ENCODE assay signal across 21 mouse cellular contexts in the genomic region with DNA sequence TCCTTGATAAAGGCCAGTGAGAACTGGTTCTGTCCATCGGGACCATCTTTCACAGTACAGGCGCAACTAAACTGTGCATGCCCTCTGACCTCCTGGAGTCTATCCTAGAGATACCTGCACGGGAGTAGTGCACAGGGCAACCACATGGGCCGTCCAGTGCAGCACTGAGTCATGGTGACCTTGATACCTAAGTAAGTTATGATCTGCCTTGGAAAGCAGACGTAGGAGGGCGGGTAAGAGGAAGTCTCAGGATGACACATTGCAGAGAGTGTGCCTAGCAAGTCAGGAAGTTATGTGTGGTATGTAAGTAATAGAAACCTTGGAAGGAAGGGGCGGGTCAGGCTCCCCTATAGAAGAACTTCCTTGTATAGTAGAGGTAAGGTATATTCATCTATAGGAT. TPM values are rescaled to one million over a fixed set of nuclear protein-coding genes. Genes with fewer than 3 reads are reported as not detected.
DNase-seq lines count a peak whose midpoint lies in the region; ATAC-seq and TF ChIP-seq lines count a peak whose summit lies in the region.
"Had no signal": no experiment of that assay in that cellular context is flagged by ENCODE, and none has a peak within 500 bp of the region (broad histone marks: within the 10 kb centered on the region; RNA-seq: fewer than 3 reads in every experiment).

No protein-coding gene starts in this region.

- H3K27me3 ChIP-seq in MEL (ENCODE audit: control insufficient read depth in 1 of 2, insufficient read depth in 2 of 2, low read length in 2 of 2) = no peaks in the 10 kb centered on the region; a peak in 3 of 4 replicates
- no peaks in the 10 kb centered on the region for H3K27me3 ChIP-seq in stomach, embryonic 15.5 days (replicated peaks)
- H3K27me3 ChIP-seq in thymus, adult 2 months (ENCODE audit: control insufficient read depth, insufficient read depth, low read length) = no peaks in the 10 kb centered on the region
- H3K27me3 ChIP-seq: embryonic facial prominence, embryonic 15.5 days; forebrain, embryonic 12.5 days; lung, embryonic 15.5 days; neural tube, embryonic 15.5 days had no signal

- H3K4me1 ChIP-seq in MEL (ENCODE audit: control insufficient read depth in 1 of 2, insufficient read depth in 2 of 2, low read length in 2 of 2) = peaks cover 0 to 4% of the 10 kb centered on the region in 2 experiments; a peak in 1 of 4 replicates
- H3K4me1 ChIP-seq in stomach, embryonic 15.5 days = 0 out of 2 replicates have a peak, but pooled peaks cover 7% of the 10 kb centered on the region
- no peaks in the 10 kb centered on the region for H3K4me1 ChIP-seq in thymus, adult 2 months (replicated peaks; ENCODE audit: control insufficient read depth, insufficient read depth, low read length)
- H3K4me1 ChIP-seq: neural tube, embryonic 15.5 days had no signal

- H3K9ac ChIP-seq in MEL (ENCODE audit: control insufficient read depth, low read depth, low read length, poor library complexity, severe bottlenecking) = no peak overlapping the region
- no peak overlapping the region for H3K9ac ChIP-seq in stomach, embryonic 15.5 days
- H3K9ac ChIP-seq: embryonic facial prominence, embryonic 15.5 days; forebrain, embryonic 12.5 days; lung, embryonic 15.5 days; neural tube, embryonic 15.5 days had no signal

- no peak for TF ChIP-seq POLR2A in MEL (IDR thresholded peaks at IDR 0.05; ENCODE audit: control insufficient read depth in 1 of 2, insufficient read depth in 1 of 2, low read depth in 1 of 2, low read length in 2 of 2, poor library complexity in 1 of 2)
- TF ChIP-seq POLR2A in thymus, adult 2 months (IDR thresholded peaks at IDR 0.05; ENCODE audit: control insufficient read depth, extremely low read depth, insufficient read depth, low read length, poor library complexity) = no peak

- no peak overlapping the region for H3K4me2 ChIP-seq in stomach, embryonic 15.5 days
- H3K4me2 ChIP-seq: embryonic facial prominence, embryonic 15.5 days; forebrain, embryonic 12.5 days; liver, embryonic 11.5 days; lung, embryonic 15.5 days; midbrain, embryonic 11.5 days; neural tube, embryonic 15.5 days had no signal

- ATAC-seq in granulocyte monocyte progenitor cell, adult 5-6 weeks (replicated peaks; ENCODE audit: poor library complexity, severe bottlenecking) = peak; percentile 84
- ATAC-seq in stomach, embryonic 15.5 days (ENCODE audit: insufficient read depth, low FRiP score, low read depth) = peak; percentile 51; the same call in 1 of the 2 replicates

- no peak overlapping the region for H3K27ac ChIP-seq in MEL (ENCODE audit: control insufficient read depth, low read depth, low read length)
- 0 out of 2 replicates have a peak overlapping the region, but pooled peaks have one; percentile 21 for H3K27ac ChIP-seq in stomach, embryonic 15.5 days
- no peak overlapping the region for H3K27ac ChIP-seq in thymus, adult 2 months (ENCODE audit: control insufficient read depth, insufficient read depth, low read length)
- H3K27ac ChIP-seq: embryonic facial prominence, embryonic 15.5 days; forebrain, embryonic 12.5 days; hindbrain, embryonic 10.5 days; lung, embryonic 15.5 days; neural tube, embryonic 15.5 days had no signal

- DNase-seq in adrenal gland, adult 2 months = peak; percentile 70
- DNase-seq in adrenal gland, postnatal 25 days = no peak
- DNase-seq in MEL (ENCODE audit: low read depth, low spot score) = peak; percentile 55
- DNase-seq in spleen, adult 18-20 months = no peak
- no peak for DNase-seq in thymus, adult 2 months
- DNase-seq in layer of hippocampus, adult 18-20 months (ENCODE audit: low spot score in 2 of 2) = no peak
- DNase-seq: B cell, adult 2 months; cerebellum, adult 8-10 months; heart, adult 11 months; kidney, adult 11 months; kidney, postnatal 4 days; right cerebral cortex, adult 18-20 months had no signal

- no peak for TF ChIP-seq CTCF in MEL (IDR thresholded peaks at IDR 0.05 in 2 of 3, conservative IDR thresholded peaks at IDR 0.05 in 1 of 3; ENCODE audit: control insufficient read depth in 1 of 3, insufficient read depth in 1 of 3, low read depth in 2 of 3, low read length in 3 of 3, poor library complexity in 1 of 3, severe bottlenecking in 1 of 3)
- TF ChIP-seq CTCF in thymus, adult 2 months (IDR thresholded peaks at IDR 0.05; ENCODE audit: borderline replicate concordance, control insufficient read depth, extremely low read depth, insufficient read depth, low read length, poor library complexity) = no peak

- H3K36me3 ChIP-seq in MEL (ENCODE audit: control insufficient read depth in 1 of 2, insufficient read depth in 2 of 2, low read length in 2 of 2) = no peaks in the 10 kb centered on the region
- H3K36me3 ChIP-seq in stomach, embryonic 15.5 days = no peaks in the 10 kb centered on the region
- H3K36me3 ChIP-seq in thymus, adult 2 months (ENCODE audit: control insufficient read depth, insufficient read depth, low read length) = no peaks in the 10 kb centered on the region
- H3K36me3 ChIP-seq: embryonic facial prominence, embryonic 15.5 days; forebrain, embryonic 12.5 days; hindbrain, embryonic 10.5 days; lung, embryonic 15.5 days; neural tube, embryonic 15.5 days had no signal

- TF ChIP-seq RAD21 in MEL (IDR thresholded peaks at IDR 0.05; ENCODE audit: low read depth, low read length) = no peak

- no peak for TF ChIP-seq EP300 in MEL (IDR thresholded peaks at IDR 0.05; ENCODE audit: low read depth in 1 of 2, low read length in 2 of 2)

- WGBS in stomach, embryonic 15.5 days = 60% methylated on average over 7 of the region's 7 CpGs
- 56% methylated on average over 7 of the region's 7 CpGs for WGBS in thymus, adult 2 months

- no peaks in the 10 kb centered on the region for H3K79me2 ChIP-seq in MEL (ENCODE audit: control insufficient read depth, insufficient read depth, low read length, poor library complexity)

- H3K4me3 ChIP-seq in MEL (ENCODE audit: control insufficient read depth in 1 of 2, insufficient read depth in 1 of 2, low read depth in 2 of 2, low read length in 2 of 2) = no peak overlapping the region
- no peak overlapping the region for H3K4me3 ChIP-seq in stomach, embryonic 15.5 days (replicated peaks)
- H3K4me3 ChIP-seq in thymus, adult 2 months (ENCODE audit: control insufficient read depth, insufficient read depth, low read length) = no peak overlapping the region
- H3K4me3 ChIP-seq: embryonic facial prominence, embryonic 15.5 days; forebrain, embryonic 12.5 days; hindbrain, embryonic 10.5 days; lung, embryonic 15.5 days; neural tube, embryonic 15.5 days had no signal

- no peaks in the 10 kb centered on the region for H3K9me3 ChIP-seq in MEL (replicated peaks; ENCODE audit: insufficient read depth, low read length)
- H3K9me3 ChIP-seq in stomach, embryonic 15.5 days = no peaks in the 10 kb centered on the region
- H3K9me3 ChIP-seq: embryonic facial prominence, embryonic 15.5 days; forebrain, embryonic 12.5 days; hindbrain, embryonic 10.5 days; lung, embryonic 15.5 days; neural tube, embryonic 15.5 days had no signal

TF ChIP-seq in MEL, 35 proteins besides CTCF, POLR2A, EP300 and RAD21 (continues in another document):
- TF ChIP-seq ZKSCAN1 (IDR thresholded peaks at IDR 0.05; ENCODE audit: low read depth, low read length) = no peak
- no peak for TF ChIP-seq SMC3 (IDR thresholded peaks at IDR 0.05; ENCODE audit: low read depth, low read length)
- no peak for TF ChIP-seq MAX (IDR thresholded peaks at IDR 0.05; ENCODE audit: low read length)
- no peak for TF ChIP-seq GABPA (IDR thresholded peaks at IDR 0.05; ENCODE audit: low read depth, low read length)
- no peak for TF ChIP-seq MYC (IDR thresholded peaks at IDR 0.05; ENCODE audit: low read depth, low read length)
- TF ChIP-seq NRF1 (IDR thresholded peaks at IDR 0.05; ENCODE audit: insufficient read depth, low read depth, low read length, poor library complexity, severe bottlenecking) = no peak
- TF ChIP-seq MAFK (IDR thresholded peaks at IDR 0.05; ENCODE audit: borderline replicate concordance, low read depth, low read length) = no peak
- no peak for TF ChIP-seq CHD1 (IDR thresholded peaks at IDR 0.05; ENCODE audit: low read depth, low read length)
- TF ChIP-seq MYB (IDR thresholded peaks at IDR 0.05; ENCODE audit: low read depth, low read length) = no peak
- TF ChIP-seq ETS1 (IDR thresholded peaks at IDR 0.05; ENCODE audit: low read depth, low read length) = no peak
- no peak for TF ChIP-seq GATA1 (IDR thresholded peaks at IDR 0.05; ENCODE audit: low read depth, low read length)
- TF ChIP-seq NELFE (IDR thresholded peaks at IDR 0.05; ENCODE audit: low read depth, low read length) = no peak
- no peak for TF ChIP-seq POLR2AphosphoS5 (IDR thresholded peaks at IDR 0.05; ENCODE audit: borderline replicate concordance, low read depth, low read length)
- TF ChIP-seq JUND (IDR thresholded peaks at IDR 0.05; ENCODE audit: low read depth, low read length) = no peak
- TF ChIP-seq CHD2 (IDR thresholded peaks at IDR 0.05; ENCODE audit: low read length) = no peak

RNA-seq across cellular contexts. Expression of gene Pard6b, which starts 15.3 kb away (rescaled TPM):
- 1 to 10 TPM in 1 of 2 experiments, under 1 TPM in 1; 0.92 to 1.9 TPM for total RNA-seq in adrenal gland, adult 2 months (2021)
- 1.3 and 2.1 TPM in 2 replicates for polyA plus RNA-seq in adrenal gland, adult 2 months (2012; rRNA removed)
- 1.6 and 2.3 TPM in 2 replicates for total RNA-seq in adrenal gland, postnatal 25 days (2021)
- 3.8 and 3.9 TPM in 2 replicates for total RNA-seq in MEL (2012; rRNA removed)
- polyA plus RNA-seq in MEL (2012; ENCODE audit: insufficient read depth in 1 of 2, insufficient read length in 2 of 2, low read depth in 1 of 2, low replicate concordance in 2 of 2, missing spikeins in 1 of 2) = 1 to 10 TPM in 1 of 2 experiments, not detected in 1; 7.6 TPM
- 0.58 TPM in 1 of 2 replicates, not detected in the other for total RNA-seq in granulocyte monocyte progenitor cell, adult 5-6 weeks (2014; fragmentation: Nextera tagmentation)
- total RNA-seq in granulocyte monocyte progenitor cell, adult 5-6 weeks (2017) = 0.04 and 0.21 TPM in 2 replicates
- polyA plus RNA-seq in stomach, embryonic 15.5 days (2015; fragmentation: Nextera tagmentation; extraction: Ambion mirVana) = 12.7 and 14.9 TPM in 2 replicates
- 3.4 and 4.2 TPM in 2 replicates for polyA plus RNA-seq in thymus, adult 2 months (2012; rRNA removed)
- total RNA-seq in layer of hippocampus, adult 18-20 months (2021) = 1 to 10 TPM; 4.0 to 5.0 TPM

RNA-seq across cellular contexts. Expression of gene Ripor3, which starts 55.1 kb away (rescaled TPM):
- total RNA-seq in adrenal gland, adult 2 months (2021) = 1 to 10 TPM; 1.7 to 3.0 TPM
- polyA plus RNA-seq in adrenal gland, adult 2 months (2012; rRNA removed) = 3.5 and 4.0 TPM in 2 replicates
- total RNA-seq in adrenal gland, postnatal 25 days (2021) = 2.1 and 2.8 TPM in 2 replicates
- not detected in 2 replicates for total RNA-seq in MEL (2012; rRNA removed)
- not detected for polyA plus RNA-seq in MEL (2012; ENCODE audit: insufficient read depth in 1 of 2, insufficient read length in 2 of 2, low read depth in 1 of 2, low replicate concordance in 2 of 2, missing spikeins in 1 of 2)
- total RNA-seq in granulocyte monocyte progenitor cell, adult 5-6 weeks (2014; fragmentation: Nextera tagmentation) = not detected in 2 replicates
- total RNA-seq in granulocyte monocyte progenitor cell, adult 5-6 weeks (2017) = not detected in 2 replicates
- 3.5 and 4.5 TPM in 2 replicates for polyA plus RNA-seq in stomach, embryonic 15.5 days (2015; fragmentation: Nextera tagmentation; extraction: Ambion mirVana)
- polyA plus RNA-seq in thymus, adult 2 months (2012; rRNA removed) = 1.4 and 1.5 TPM in 2 replicates
- under 1 TPM in 1 of 2 experiments, not detected in 1; 0.52 TPM for total RNA-seq in layer of hippocampus, adult 18-20 months (2021)

Comparison
In these comparisons a context has a peak if more than half of its experiments do, and no peak if none do; other contexts are left out.
1. DNase-seq: peak in adrenal gland, adult 2 months (single experiment) and MEL (single experiment); none in adrenal gland, postnatal 25 days (single experiment), spleen, adult 18-20 months (0 of 2), thymus, adult 2 months (single experiment) and layer of hippocampus, adult 18-20 months (0 of 2).